Mouse (Mus musculus): ENCODE measurements around the gene Rtn4rl1. TPM values are rescaled to one million over a fixed set of nuclear protein-coding genes. Genes with fewer than 3 reads are reported as not detected.

Gene Rtn4rl1
- polyA plus RNA-seq, 1 experiment from 2014 or later = 2.6 TPM

DNA sequence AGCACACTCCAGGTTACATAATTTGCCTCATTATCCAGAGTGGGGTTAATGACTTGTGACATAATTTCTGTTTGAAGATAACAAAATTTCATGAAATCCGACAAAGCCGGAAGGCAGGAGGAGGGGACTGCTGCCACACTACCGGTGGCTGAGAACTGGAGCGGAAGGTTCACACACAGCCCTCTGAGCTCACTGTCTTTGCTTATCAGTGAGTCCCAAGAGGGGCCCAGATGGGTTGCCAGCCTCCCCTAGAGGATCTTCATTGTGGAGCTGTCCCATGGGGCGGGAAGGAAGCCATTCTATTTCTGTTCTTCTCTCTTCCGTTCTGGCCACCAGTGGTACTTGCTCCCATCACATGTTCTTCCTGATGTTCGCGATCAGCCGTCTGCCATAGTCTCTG lies 107.4 kb downstream of the Rtn4rl1 start:
- H3K4me3 ChIP-seq = no peak overlapping the region
- ATAC-seq = no peak
- 87% methylated on average over 9 of the region's 9 CpGs for WGBS
- H3K27me3 ChIP-seq = no peaks in the 10 kb centered on the region
- H3K9ac ChIP-seq = no peak overlapping the region
- H3K4me2 ChIP-seq = no peak overlapping the region
- H3K27ac ChIP-seq = no peak overlapping the region
- no peaks in the 10 kb centered on the region for H3K9me3 ChIP-seq (replicated peaks)
- H3K36me3 ChIP-seq (ENCODE audit: poor library complexity, severe bottlenecking) = peaks cover 47% of the 10 kb centered on the region
- 0 out of 2 replicates have a peak, but pooled peaks cover 3% of the 10 kb centered on the region for H3K4me1 ChIP-seq

DNA sequence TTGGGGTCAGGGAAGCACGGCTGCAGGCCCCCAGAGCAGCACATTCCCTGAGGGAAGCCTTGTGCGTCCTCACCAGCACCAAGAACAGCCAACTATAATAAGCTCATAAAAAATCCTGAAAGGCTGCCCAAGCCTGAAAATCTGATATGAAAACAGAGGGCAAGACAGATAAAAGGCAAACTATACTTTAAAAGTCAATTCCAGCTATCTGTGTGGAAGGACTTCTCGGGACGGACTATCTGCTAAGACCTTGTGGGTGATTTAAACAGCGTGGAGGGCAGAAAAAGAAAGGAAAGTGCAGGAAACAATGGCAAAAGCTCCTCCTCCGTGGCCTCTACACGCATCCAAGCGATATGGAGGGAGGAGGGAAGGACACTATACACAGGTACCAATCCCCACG lies 111.2 kb downstream of the Rtn4rl1 start:
- no peak overlapping the region for H3K27ac ChIP-seq
- 0 out of 2 replicates have a peak, but pooled peaks cover under 1% of the 10 kb centered on the region for H3K4me1 ChIP-seq
- no peak overlapping the region for H3K4me3 ChIP-seq
- H3K9me3 ChIP-seq (replicated peaks) = no peaks in the 10 kb centered on the region
- peaks cover 82% of the 10 kb centered on the region for H3K36me3 ChIP-seq (ENCODE audit: poor library complexity, severe bottlenecking)
- H3K9ac ChIP-seq = no peak overlapping the region
- H3K4me2 ChIP-seq = no peak overlapping the region
- ATAC-seq = no peak
- H3K27me3 ChIP-seq = no peaks in the 10 kb centered on the region
- WGBS = 84% methylated on average over 9 of the region's 9 CpGs

DNA sequence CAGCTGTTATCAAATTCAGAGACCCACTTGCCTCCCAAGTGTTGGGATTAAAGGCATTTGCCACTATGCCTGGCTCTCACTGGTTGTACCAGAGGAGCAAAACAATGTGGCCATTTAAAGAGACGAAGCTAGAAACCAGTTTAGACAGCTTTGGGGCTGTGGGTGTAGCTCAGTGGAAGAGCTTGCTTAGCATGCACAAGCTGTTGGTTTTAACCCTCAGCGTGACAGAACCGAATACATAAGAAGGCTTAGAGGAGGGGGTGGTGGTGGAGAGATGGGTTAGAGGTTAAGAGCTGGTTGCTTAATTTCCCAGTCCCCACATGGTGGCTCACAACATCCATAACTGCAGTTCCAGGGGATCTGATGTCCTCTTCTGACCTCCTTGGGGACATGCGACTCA lies 115.1 kb downstream of the Rtn4rl1 start:
- no peak overlapping the region for H3K4me3 ChIP-seq
- H3K4me2 ChIP-seq = no peak overlapping the region
- H3K27ac ChIP-seq = no peak overlapping the region
- H3K9me3 ChIP-seq (replicated peaks) = no peaks in the 10 kb centered on the region
- H3K36me3 ChIP-seq (ENCODE audit: poor library complexity, severe bottlenecking) = peaks cover 86% of the 10 kb centered on the region
- no peaks in the 10 kb centered on the region for H3K4me1 ChIP-seq
- WGBS = 86% methylated on average over 4 of the region's 4 CpGs
- no peak for ATAC-seq
- H3K9ac ChIP-seq = no peak overlapping the region
- no peaks in the 10 kb centered on the region for H3K27me3 ChIP-seq

DNA sequence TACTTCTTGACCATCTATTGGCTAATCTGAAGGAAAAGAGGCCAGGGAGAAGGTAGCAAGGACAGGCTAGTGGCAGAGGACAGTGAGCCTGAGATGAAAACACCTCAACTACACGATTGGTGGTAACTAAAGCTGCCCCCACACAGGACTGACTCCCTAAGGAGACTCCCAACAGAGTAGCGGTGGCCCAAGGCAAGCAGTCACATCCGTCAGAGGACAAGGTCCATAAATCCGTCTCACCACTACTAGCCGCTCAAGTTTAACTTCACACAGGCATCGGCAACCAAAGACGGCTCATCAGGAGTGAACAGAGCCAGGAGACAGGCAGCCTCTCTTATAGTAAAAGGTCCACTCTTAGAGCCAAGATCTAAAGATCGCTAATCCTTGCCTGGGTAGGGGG lies 117.2 kb downstream of the Rtn4rl1 start:
- Histone ChIP-seq H3K9me3 (replicated peaks) (no peaks in the 10 kb centered on the region), H3K9ac (no peak overlapping the region), H3K27me3 (no peaks in the 10 kb centered on the region), H3K4me3 (no peak overlapping the region), H3K4me1 (no peaks in the 10 kb centered on the region), H3K36me3 (ENCODE audit: poor library complexity, severe bottlenecking) (peaks cover 94% of the 10 kb centered on the region), H3K27ac (no peak overlapping the region), H3K4me2 (no peak overlapping the region)
- no peak for ATAC-seq
- 91% methylated on average over 8 of the region's 8 CpGs for WGBS

DNA sequence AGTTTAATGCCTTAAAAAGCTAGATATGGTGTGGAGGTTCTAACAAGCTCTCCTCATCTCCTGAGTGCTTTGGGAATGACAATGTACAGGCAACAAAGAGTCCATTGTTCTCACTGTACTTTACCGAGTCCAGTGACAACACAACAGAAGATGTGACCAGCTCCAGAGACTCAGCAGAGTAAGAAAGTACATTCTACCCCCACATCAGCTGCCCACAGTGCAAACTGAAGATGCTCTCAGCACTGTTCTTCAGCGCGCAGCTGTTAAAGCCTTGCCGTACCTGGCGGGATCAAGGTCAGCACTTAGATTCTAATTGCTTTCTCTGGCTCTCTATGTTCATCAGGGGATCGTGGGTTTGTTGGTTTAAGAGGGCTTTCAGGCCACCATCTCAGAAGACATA lies 118.2 kb downstream of the Rtn4rl1 start:
- Histone ChIP-seq H3K4me3 (no peak overlapping the region), H3K4me1 (no peaks in the 10 kb centered on the region), H3K9ac (no peak overlapping the region), H3K27ac (no peak overlapping the region), H3K36me3 (ENCODE audit: poor library complexity, severe bottlenecking) (peaks cover 88% of the 10 kb centered on the region), H3K27me3 (no peaks in the 10 kb centered on the region), H3K9me3 (replicated peaks) (no peaks in the 10 kb centered on the region), H3K4me2 (no peak overlapping the region)
- WGBS = 81% methylated on average over 6 of the region's 6 CpGs
- no peak for ATAC-seq

DNA sequence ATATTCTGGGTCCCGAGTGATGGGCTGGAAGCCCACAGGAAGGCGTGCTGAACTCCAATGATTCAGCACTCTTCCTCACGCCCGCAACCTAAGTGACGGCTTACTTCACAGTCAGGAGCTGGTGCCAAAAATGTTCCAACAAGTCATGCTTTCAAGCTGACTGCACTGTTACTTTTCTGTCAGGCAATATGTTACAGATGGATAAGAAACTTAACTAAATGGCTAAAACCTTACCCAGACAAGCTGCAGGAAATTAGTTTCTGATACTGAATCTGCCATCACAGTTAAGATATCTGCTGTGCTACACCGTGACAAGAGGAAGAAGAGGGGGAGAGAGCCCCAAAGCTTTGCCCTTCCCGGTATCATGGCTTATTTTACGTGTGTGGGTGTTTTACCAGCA lies 120.3 kb downstream of the Rtn4rl1 start:
- 94% methylated on average over 8 of the region's 8 CpGs for WGBS
- H3K27ac ChIP-seq = no peak overlapping the region
- no peaks in the 10 kb centered on the region for H3K9me3 ChIP-seq (replicated peaks)
- no peak overlapping the region for H3K4me3 ChIP-seq
- no peak for ATAC-seq
- H3K36me3 ChIP-seq (ENCODE audit: poor library complexity, severe bottlenecking) = peaks cover 77% of the 10 kb centered on the region
- no peaks in the 10 kb centered on the region for H3K27me3 ChIP-seq
- H3K4me2 ChIP-seq = no peak overlapping the region
- H3K4me1 ChIP-seq = peaks cover 8% of the 10 kb centered on the region; the same call in 1 of the 2 replicates
- no peak overlapping the region for H3K9ac ChIP-seq

MicroRNA genes within 50 kb of the gene (microRNA counts, 519-probe panel; counts per million panel counts)
- 3,808 counts per million, percentile 75 among the panel's probes with 10 or more counts for microRNA mmu-miR-132
- microRNA mmu-miR-212 = 2,231 counts per million, percentile 59 among the panel's probes with 10 or more counts

Small RNAs within 50 kb of the gene (microRNA-seq; reads per million reads assigned to microRNA genes)
- gene Mir132 (284 reads per million, percentile 64 among the genes with 10 or more reads in this experiment), gene Mir212 (24.4 reads per million, percentile 33 among the genes with 10 or more reads in this experiment)

Other genes starting within 250 kb of the Rtn4rl1 start
- gene Hic1, start 24.3 kb upstream of the Rtn4rl1 start, polyA plus RNA-seq (2015; fragmentation: Nextera tagmentation; extraction: Ambion mirVana) = 1.2 and 1.5 TPM in 2 replicates
- gene Ovca2, start 14.9 kb upstream of the Rtn4rl1 start, polyA plus RNA-seq (2015; fragmentation: Nextera tagmentation; extraction: Ambion mirVana) = 22.8 and 25.1 TPM in 2 replicates
- 13.9 and 15.8 TPM in 2 replicates for gene Dph1, start 2.5 kb upstream of the Rtn4rl1 start, polyA plus RNA-seq (2015; fragmentation: Nextera tagmentation; extraction: Ambion mirVana)
- gene Rpa1, start 154.5 kb downstream of the Rtn4rl1 start, polyA plus RNA-seq (2015; fragmentation: Nextera tagmentation; extraction: Ambion mirVana) = 99.6 and 110 TPM in 2 replicates
- gene Smyd4, start 154.7 kb downstream of the Rtn4rl1 start, polyA plus RNA-seq (2015; fragmentation: Nextera tagmentation; extraction: Ambion mirVana) = 17.7 and 17.8 TPM in 2 replicates
- gene Serpinf1, start 228.9 kb downstream of the Rtn4rl1 start, polyA plus RNA-seq (2015; fragmentation: Nextera tagmentation; extraction: Ambion mirVana) = 15.5 and 19.0 TPM in 2 replicates
- 0.42 TPM in 1 of 2 replicates, not detected in the other for gene Serpinf2, start 245.8 kb downstream of the Rtn4rl1 start, polyA plus RNA-seq (2015; fragmentation: Nextera tagmentation; extraction: Ambion mirVana)

Measured in forebrain, embryonic 13.5 days (tissue).